Mouse (Mus musculus): ENCODE data around the gene Slc12a6. TPM values are rescaled to one million over a fixed set of nuclear protein-coding genes. Genes with fewer than 3 reads are reported as not detected.

Gene Slc12a6
- polyA plus RNA-seq, 1 experiment from 2014 or later = 16.5 TPM

- no peaks in the 10 kb centered on the region for H3K36me3 ChIP-seq
- 0 out of 2 replicates have a peak, but pooled peaks cover 1% of the 10 kb centered on the region for H3K27me3 ChIP-seq
- no peak overlapping the region for H3K4me3 ChIP-seq
- no peak overlapping the region for H3K4me2 ChIP-seq
- whole genome bisulfite sequencing = 98% methylated on average over 1 of the region's 1 CpGs
- no peak overlapping the region for H3K27ac ChIP-seq
- ATAC-seq (ENCODE audit: low FRiP score) = no peak
- H3K9ac ChIP-seq = no peak overlapping the region
- H3K4me1 ChIP-seq (replicated peaks) = peaks cover 14% of the 10 kb centered on the region
- no peaks in the 10 kb centered on the region for H3K9me3 ChIP-seq
Observed at GRCm38 (mm10) chr2:112381219-112381618, 115.6 kb downstream of the Slc12a6 start.

GRCm38 (mm10) chr2:112390843-112391242, 125.2 kb downstream of the Slc12a6 start:
- no peaks in the 10 kb centered on the region for H3K9me3 ChIP-seq
- no peak for ATAC-seq (ENCODE audit: low FRiP score)
- H3K9ac ChIP-seq = no peak overlapping the region
- H3K4me2 ChIP-seq = no peak overlapping the region
- H3K27ac ChIP-seq = no peak overlapping the region
- H3K27me3 ChIP-seq = no peaks in the 10 kb centered on the region
- no peaks in the 10 kb centered on the region for H3K36me3 ChIP-seq
- WGBS = 96% methylated on average over 5 of the region's 5 CpGs
- H3K4me3 ChIP-seq = no peak overlapping the region
- no peaks in the 10 kb centered on the region; the same call in 1 of the 2 replicates for H3K4me1 ChIP-seq (replicated peaks)

GRCm38 (mm10) chr2:112391346-112392000, 125.8 kb downstream of the Slc12a6 start:
- Histone ChIP-seq H3K4me1 (replicated peaks) (no peaks in the 10 kb centered on the region; the same call in 1 of the 2 replicates), H3K4me3 (no peak overlapping the region), H3K27ac (no peak overlapping the region), H3K9ac (no peak overlapping the region), H3K27me3 (no peaks in the 10 kb centered on the region), H3K9me3 (no peaks in the 10 kb centered on the region), H3K4me2 (no peak overlapping the region), H3K36me3 (no peaks in the 10 kb centered on the region)
- ATAC-seq (ENCODE audit: low FRiP score) = no peak
- WGBS = 90% methylated on average over 4 of the region's 4 CpGs

GRCm38 (mm10) chr2:112392689-112393088, 127.1 kb downstream of the Slc12a6 start:
- H3K36me3 ChIP-seq = no peaks in the 10 kb centered on the region
- H3K4me2 ChIP-seq = no peak overlapping the region
- ATAC-seq (ENCODE audit: low FRiP score) = no peak
- no peaks in the 10 kb centered on the region for H3K9me3 ChIP-seq
- no peak overlapping the region for H3K9ac ChIP-seq
- no peak overlapping the region for H3K27ac ChIP-seq
- H3K4me1 ChIP-seq (replicated peaks) = no peaks in the 10 kb centered on the region; the same call in 1 of the 2 replicates
- no peak overlapping the region for H3K4me3 ChIP-seq
- no peaks in the 10 kb centered on the region for H3K27me3 ChIP-seq
- 94% methylated on average over 1 of the region's 1 CpGs for WGBS

- H3K36me3 ChIP-seq = no peaks in the 10 kb centered on the region
- H3K27me3 ChIP-seq = no peaks in the 10 kb centered on the region
- H3K4me3 ChIP-seq = no peak overlapping the region
- no peak overlapping the region for H3K9ac ChIP-seq
- no peak for ATAC-seq (ENCODE audit: low FRiP score)
- no peaks in the 10 kb centered on the region; the same call in 1 of the 2 replicates for H3K4me1 ChIP-seq (replicated peaks)
- no peaks in the 10 kb centered on the region for H3K9me3 ChIP-seq
- H3K4me2 ChIP-seq = no peak overlapping the region
- H3K27ac ChIP-seq = no peak overlapping the region
Observed at GRCm38 (mm10) chr2:112393958-112394357, 128.3 kb downstream of the Slc12a6 start.

- no peak overlapping the region for H3K27ac ChIP-seq
- no peaks in the 10 kb centered on the region for H3K9me3 ChIP-seq
- H3K4me1 ChIP-seq (replicated peaks) = no peaks in the 10 kb centered on the region
- H3K9ac ChIP-seq = no peak overlapping the region
- no peak for ATAC-seq (ENCODE audit: low FRiP score)
- no peak overlapping the region for H3K4me2 ChIP-seq
- no peaks in the 10 kb centered on the region for H3K27me3 ChIP-seq
- 79% methylated on average over 1 of the region's 1 CpGs for WGBS
- H3K4me3 ChIP-seq = no peak overlapping the region
- H3K36me3 ChIP-seq = no peaks in the 10 kb centered on the region
Observed at GRCm38 (mm10) chr2:112396649-112397048, 131.0 kb downstream of the Slc12a6 start.

GRCm38 (mm10) chr2:112407030-112407429, 141.4 kb downstream of the Slc12a6 start:
- no peaks in the 10 kb centered on the region for H3K4me1 ChIP-seq (replicated peaks)
- no peak overlapping the region for H3K27ac ChIP-seq
- no peaks in the 10 kb centered on the region for H3K9me3 ChIP-seq
- no peak for ATAC-seq (ENCODE audit: low FRiP score)
- no peak overlapping the region for H3K4me3 ChIP-seq
- no peaks in the 10 kb centered on the region for H3K27me3 ChIP-seq
- H3K4me2 ChIP-seq = no peak overlapping the region
- peaks cover 28% of the 10 kb centered on the region for H3K36me3 ChIP-seq
- WGBS = 92% methylated on average over 3 of the region's 3 CpGs
- H3K9ac ChIP-seq = no peak overlapping the region

Other genes starting within 250 kb of the Slc12a6 start
- not detected in 2 replicates for gene Olfr1311, start 241.4 kb upstream of the Slc12a6 start, polyA plus RNA-seq (2015; fragmentation: Nextera tagmentation; extraction: Ambion mirVana)
- not detected in 2 replicates for gene Olfr1312, start 215.6 kb upstream of the Slc12a6 start, polyA plus RNA-seq (2015; fragmentation: Nextera tagmentation; extraction: Ambion mirVana)
- gene Olfr1313, start 188.0 kb upstream of the Slc12a6 start, polyA plus RNA-seq (2015; fragmentation: Nextera tagmentation; extraction: Ambion mirVana) = not detected in 2 replicates
- gene Olfr1314, start 169.0 kb upstream of the Slc12a6 start, polyA plus RNA-seq (2015; fragmentation: Nextera tagmentation; extraction: Ambion mirVana) = not detected in 2 replicates
- not detected in 2 replicates for gene Olfr1315-ps1, start 150.4 kb upstream of the Slc12a6 start, polyA plus RNA-seq (2015; fragmentation: Nextera tagmentation; extraction: Ambion mirVana)
- gene Olfr1316, start 130.8 kb upstream of the Slc12a6 start, polyA plus RNA-seq (2015; fragmentation: Nextera tagmentation; extraction: Ambion mirVana) = not detected in 2 replicates
- not detected in 2 replicates for gene Olfr1317, start 125.5 kb upstream of the Slc12a6 start, polyA plus RNA-seq (2015; fragmentation: Nextera tagmentation; extraction: Ambion mirVana)
- gene Olfr1318, start 111.6 kb upstream of the Slc12a6 start, polyA plus RNA-seq (2015; fragmentation: Nextera tagmentation; extraction: Ambion mirVana) = not detected in 2 replicates
- 14.9 and 15.5 TPM in 2 replicates for gene Lpcat4, start 26.4 kb upstream of the Slc12a6 start, polyA plus RNA-seq (2015; fragmentation: Nextera tagmentation; extraction: Ambion mirVana)
- gene Nutm1, start 6.5 kb upstream of the Slc12a6 start, polyA plus RNA-seq (2015; fragmentation: Nextera tagmentation; extraction: Ambion mirVana) = 0.05 TPM in 1 of 2 replicates, not detected in the other
- 154 and 160 TPM in 2 replicates for gene Nop10, start 3.9 kb upstream of the Slc12a6 start, polyA plus RNA-seq (2015; fragmentation: Nextera tagmentation; extraction: Ambion mirVana)
- not detected in 2 replicates for gene Gm21985, start 489 bp downstream of the Slc12a6 start, polyA plus RNA-seq (2015; fragmentation: Nextera tagmentation; extraction: Ambion mirVana)
- 164 and 168 TPM in 2 replicates for gene Emc4, start 102.2 kb downstream of the Slc12a6 start, polyA plus RNA-seq (2015; fragmentation: Nextera tagmentation; extraction: Ambion mirVana)
- 36.9 and 37.1 TPM in 2 replicates for gene Katnbl1, start 113.4 kb downstream of the Slc12a6 start, polyA plus RNA-seq (2015; fragmentation: Nextera tagmentation; extraction: Ambion mirVana)
- gene Emc7, start 189.2 kb downstream of the Slc12a6 start, polyA plus RNA-seq (2015; fragmentation: Nextera tagmentation; extraction: Ambion mirVana) = 18.4 and 19.2 TPM in 2 replicates
- 0.48 and 0.68 TPM in 2 replicates for gene Chrm5, start 214.9 kb downstream of the Slc12a6 start, polyA plus RNA-seq (2015; fragmentation: Nextera tagmentation; extraction: Ambion mirVana)
- gene Aven, start 227.1 kb downstream of the Slc12a6 start, polyA plus RNA-seq (2015; fragmentation: Nextera tagmentation; extraction: Ambion mirVana) = 3.1 and 4.4 TPM in 2 replicates

Data from hindbrain, embryonic 13.5 days (tissue).